Mouse (Mus musculus) embryonic facial prominence, embryonic 14.5 days (tissue): ENCODE results near the gene Neurl4. TPM values are rescaled to one million over a fixed set of nuclear protein-coding genes. Genes with fewer than 3 reads are reported as not detected.

Experiments
- ATAC-seq: fragments of 200-750 bp; cut with Nextera tagmentation; 2 replicates; pipeline ENCODE4 v1.8.0; 2017; ENCODE audit warnings: low read depth, moderate number of reproducible peaks, moderate TSS enrichment
- DNase-seq: peaks from one replicate; pipeline ENCODE4 v3.0.0-alpha.2; 2015; ENCODE audit warnings: low spot score
- H3K27ac ChIP-seq: fragments of 300-500 bp; sonication (generic); replicated peaks from 2 replicates; pipeline ENCODE4 v1.5.1; 2014; ENCODE audit warnings: low read depth, mild to moderate bottlenecking, low read length, moderate library complexity
- H3K27me3 ChIP-seq: fragments of 300-500 bp; sonication (generic); replicated peaks from 2 replicates; pipeline ENCODE4 v1.6.1; 2014; ENCODE audit warnings: low read length; ENCODE audit not compliant: control insufficient read depth, insufficient read depth
- H3K36me3 ChIP-seq: fragments of 300-500 bp; sonication (generic); 2 replicates; pipeline ENCODE4 v1.6.1; 2014; ENCODE audit warnings: low read length, mixed read lengths; ENCODE audit not compliant: control insufficient read depth, insufficient read depth
- H3K4me1 ChIP-seq: fragments of 300-500 bp; sonication (generic); 2 replicates; pipeline ENCODE4 v1.6.1; 2014; ENCODE audit warnings: antibody characterized with exemption, low read length; ENCODE audit not compliant: control insufficient read depth, insufficient read depth
- H3K4me2 ChIP-seq: fragments of 300-500 bp; sonication (generic); 2 replicates; pipeline ENCODE4 v1.6.1; 2014; ENCODE audit warnings: low read depth, mild to moderate bottlenecking, low read length, moderate library complexity, mixed read lengths
- H3K4me3 ChIP-seq: fragments of 300-500 bp; sonication (generic); 2 replicates; pipeline ENCODE4 v1.5.1; 2014; ENCODE audit warnings: low read depth, mild to moderate bottlenecking, low read length
- H3K9ac ChIP-seq: fragments of 300-500 bp; sonication (generic); 2 replicates; pipeline ENCODE4 v1.6.1; 2014; ENCODE audit warnings: low read depth, mild to moderate bottlenecking, low read length, moderate library complexity, mixed read lengths
- H3K9me3 ChIP-seq: fragments of 300-500 bp; sonication (generic); 2 replicates; pipeline ENCODE4 v1.6.1; 2016; ENCODE audit warnings: low read length; ENCODE audit not compliant: control insufficient read depth
- WGBS: fragments of 180-500 bp; shearing (Covaris S2); extraction: QIAGEN DNeasy Blood & Tissue Kit; methylation state at CpG from one replicate; pipeline ENCODE4 v1.1.7; 2014; 5-methylcytosine and 5-hydroxymethylcytosine counted together
- polyA plus RNA-seq: library from polyadenylated mRNA; unstranded; fragments of >200 nt; fragmentation: Nextera tagmentation; extraction: Ambion mirVana; gene quantifications from 2 replicates; pipeline ENCODE4 v1.2.1, GENCODE M21; 2014

The Neurl4 gene
- polyA plus RNA-seq, 1 experiment from 2014 or later: 10.3 TPM

GRCm38 (mm10) chr11:69884240-69884639 lies 16.6 kb upstream of the Neurl4 start:
- Histone ChIP-seq H3K27ac (no peak overlapping the region), H3K9ac (no peak overlapping the region), H3K9me3 (no peaks in the 10 kb centered on the region), H3K27me3 (no peaks in the 10 kb centered on the region), H3K36me3 (no peaks in the 10 kb centered on the region), H3K4me2 (no peak overlapping the region), H3K4me1 (peaks cover 19% of the 10 kb centered on the region), H3K4me3 (no peak overlapping the region)
- no peak for ATAC-seq
- WGBS: 75% methylated on average over 9 of the region's 9 CpGs
- no peak for DNase-seq

DNA sequence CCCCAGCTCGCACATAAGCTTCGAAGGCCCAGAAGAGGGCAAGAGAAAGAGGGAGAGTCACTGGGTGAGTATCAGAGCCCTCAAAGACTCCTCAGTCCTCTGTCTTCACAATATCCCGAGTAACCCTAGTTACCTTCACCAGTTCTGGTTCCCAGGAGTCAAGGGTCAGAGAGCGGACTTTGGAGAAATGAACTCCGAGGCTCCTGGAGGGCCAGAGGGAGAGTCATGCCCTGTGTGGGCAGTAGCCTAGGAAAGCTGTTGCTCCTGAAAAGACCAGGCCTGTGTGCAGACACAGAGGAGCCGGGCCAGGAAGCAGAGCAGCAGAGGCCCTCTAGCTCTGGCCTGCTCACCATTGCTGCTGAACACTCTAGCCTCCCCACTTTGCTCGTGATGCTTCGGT lies 16.2 kb upstream of the Neurl4 start:
- no peak for DNase-seq
- no peak overlapping the region for H3K4me3 ChIP-seq
- H3K9ac ChIP-seq: no peak overlapping the region
- 82% methylated on average over 8 of the region's 8 CpGs for WGBS
- no peaks in the 10 kb centered on the region for H3K27me3 ChIP-seq
- H3K4me1 ChIP-seq: peaks cover 15% of the 10 kb centered on the region
- no peaks in the 10 kb centered on the region for H3K36me3 ChIP-seq
- no peaks in the 10 kb centered on the region for H3K9me3 ChIP-seq
- H3K4me2 ChIP-seq: no peak overlapping the region
- ATAC-seq: no peak
- H3K27ac ChIP-seq: no peak overlapping the region

GRCm38 (mm10) chr11:69886907-69887635 lies 13.8 kb upstream of the Neurl4 start:
- Histone ChIP-seq H3K27me3 (no peaks in the 10 kb centered on the region), H3K4me3 (no peak overlapping the region), H3K9ac (no peak overlapping the region), H3K36me3 (no peaks in the 10 kb centered on the region), H3K9me3 (no peaks in the 10 kb centered on the region), H3K4me1 (no peaks in the 10 kb centered on the region; the same call in 1 of the 2 replicates), H3K27ac (no peak overlapping the region), H3K4me2 (no peak overlapping the region)
- DNase-seq: no peak
- ATAC-seq: no peak
- WGBS: 64% methylated on average over 8 of the region's 8 CpGs

DNA sequence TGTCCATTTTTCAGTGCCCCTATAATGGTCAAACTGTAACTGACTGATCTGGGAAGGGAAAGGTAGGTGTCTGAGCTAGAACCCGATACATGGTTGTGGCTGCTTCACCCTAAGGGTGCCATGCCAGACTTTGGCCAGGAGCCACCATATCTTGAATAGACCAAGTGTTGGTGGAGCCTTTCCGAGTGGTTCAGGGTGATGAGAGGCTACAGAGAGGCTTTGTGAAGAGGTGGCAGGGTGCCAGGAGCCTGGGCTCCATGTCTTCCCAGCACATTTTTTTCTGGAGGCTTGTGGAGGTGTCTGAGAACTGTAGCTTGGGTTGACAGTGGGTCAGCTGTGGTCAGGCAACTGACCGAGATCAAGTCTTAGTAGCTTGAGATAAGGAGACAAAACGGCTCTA lies 9.4 kb upstream of the Neurl4 start:
- DNase-seq (no peak), ATAC-seq (no peak)
- H3K27ac ChIP-seq: no peak overlapping the region
- H3K27me3 ChIP-seq: no peaks in the 10 kb centered on the region
- no peaks in the 10 kb centered on the region for H3K36me3 ChIP-seq
- no peaks in the 10 kb centered on the region for H3K4me1 ChIP-seq
- no peaks in the 10 kb centered on the region for H3K9me3 ChIP-seq
- H3K4me2 ChIP-seq: no peak overlapping the region
- H3K4me3 ChIP-seq: no peak overlapping the region
- H3K9ac ChIP-seq: no peak overlapping the region
- 74% methylated on average over 4 of the region's 4 CpGs for WGBS

GRCm38 (mm10) chr11:69894671-69895070 lies 6.2 kb upstream of the Neurl4 start:
- H3K27ac ChIP-seq: no peak overlapping the region
- no peaks in the 10 kb centered on the region for H3K27me3 ChIP-seq
- ATAC-seq: no peak
- no peak overlapping the region for H3K4me2 ChIP-seq
- no peaks in the 10 kb centered on the region for H3K9me3 ChIP-seq
- H3K4me1 ChIP-seq: peaks cover 9% of the 10 kb centered on the region
- no peaks in the 10 kb centered on the region for H3K36me3 ChIP-seq
- H3K9ac ChIP-seq: no peak overlapping the region
- H3K4me3 ChIP-seq: no peak overlapping the region
- no peak for DNase-seq
- 65% methylated on average over 5 of the region's 5 CpGs for WGBS

DNA sequence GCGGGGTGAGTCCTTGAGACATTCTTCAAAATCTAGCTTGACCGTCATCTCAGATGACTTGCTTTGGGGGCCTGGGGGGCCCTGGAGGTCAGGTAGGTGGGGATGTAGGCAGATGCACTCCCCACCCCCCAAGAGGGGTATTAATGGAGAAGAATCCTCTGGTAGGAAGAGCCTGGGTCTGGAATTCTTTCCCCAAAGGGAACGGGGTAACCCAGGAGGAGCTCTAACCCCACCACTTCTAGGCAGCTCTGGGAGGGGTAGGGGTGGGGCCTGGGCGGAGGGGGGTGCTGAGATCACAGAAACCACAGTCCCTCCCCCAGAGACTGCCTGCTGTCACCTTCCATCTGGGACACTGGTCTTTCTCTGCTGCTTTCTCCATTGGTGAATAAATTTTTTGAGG lies 5.6 kb upstream of the Neurl4 start, which contains the start of gene Acap1:
Gene Acap1 (minus strand): TSS at position 249 of the 400 bp plus-strand sequence.
- Histone ChIP-seq H3K4me2 (no peak within 1 kb of the TSS), H3K27me3 (no peaks in the 10 kb centered on the region), H3K9me3 (no peaks in the 10 kb centered on the region), H3K36me3 (no peaks in the 10 kb centered on the region), H3K27ac (no peak within 1 kb of the TSS), H3K4me3 (no peak within 1 kb of the TSS), H3K9ac (peak within 1 kb of the TSS; percentile 1; the same call in 1 of the 2 replicates), H3K4me1 (peaks cover 12% of the 10 kb centered on the region)
- WGBS: 72% methylated on average over 4 of the region's 4 CpGs
- DNase-seq (no peak), ATAC-seq (no peak)

- Histone ChIP-seq H3K9ac (peak overlapping the region; percentile 88), H3K9me3 (no peaks in the 10 kb centered on the region), H3K27ac (peak overlapping the region; percentile 96; the same call in 1 of the 2 replicates), H3K4me1 (peaks cover 19% of the 10 kb centered on the region), H3K4me2 (peak overlapping the region; percentile 98), H3K27me3 (no peaks in the 10 kb centered on the region), H3K4me3 (peak overlapping the region; percentile 87), H3K36me3 (peaks cover 14% of the 10 kb centered on the region)
- ATAC-seq (no peak), DNase-seq (no peak)
- WGBS: 20% methylated on average over 4 of the region's 4 CpGs
Observed at GRCm38 (mm10) chr11:69899870-69900269, 1.0 kb upstream of the Neurl4 start.

GRCm38 (mm10) chr11:69901406-69901846 lies 554 bp downstream of the Neurl4 start:
- Histone ChIP-seq H3K27me3 (no peaks in the 10 kb centered on the region), H3K4me2 (peak overlapping the region; percentile 98), H3K27ac (peak overlapping the region; percentile 96), H3K9ac (peak overlapping the region; percentile 88), H3K4me3 (peak overlapping the region; percentile 87), H3K9me3 (no peaks in the 10 kb centered on the region), H3K36me3 (peaks cover 29% of the 10 kb centered on the region), H3K4me1 (peaks cover 19% of the 10 kb centered on the region)
- ATAC-seq: peak; percentile 82
- 0% methylated on average over 41 of the region's 42 CpGs for WGBS
- DNase-seq: peak; percentile 99

- DNase-seq (no peak), ATAC-seq (no peak)
- no peaks in the 10 kb centered on the region for H3K9me3 ChIP-seq
- peak overlapping the region; percentile 96 for H3K27ac ChIP-seq
- peak overlapping the region; percentile 88 for H3K9ac ChIP-seq
- peaks cover 35% of the 10 kb centered on the region for H3K36me3 ChIP-seq
- H3K4me3 ChIP-seq: peak overlapping the region; percentile 87
- no peaks in the 10 kb centered on the region for H3K27me3 ChIP-seq
- H3K4me1 ChIP-seq: peaks cover 19% of the 10 kb centered on the region
- under 1% methylated on average over 37 of the region's 39 CpGs for WGBS
- peak overlapping the region; percentile 98 for H3K4me2 ChIP-seq
Observed at GRCm38 (mm10) chr11:69901993-69902392, 1.1 kb downstream of the Neurl4 start.
